Mouse (Mus musculus) large intestine, adult 2 months (tissue): ENCODE data around the gene Parp1. TPM values are rescaled to one million over a fixed set of nuclear protein-coding genes. Genes with fewer than 3 reads are reported as not detected.

Experiments
- DNase-seq: peaks from one replicate; pipeline ENCODE4 v3.0.0-alpha.2; 2012; ENCODE audit warnings: low read depth, low spot score
- whole genome bisulfite sequencing: fragments of 180-500 bp; shearing (Covaris S2); methylation state at CpG from one replicate; pipeline ENCODE4 v1.1.7; 2018; 5-methylcytosine and 5-hydroxymethylcytosine counted together
- polyA plus RNA-seq: library from polyadenylated mRNA; depleted of rRNA; stranded (reverse); fragments of >200 nt; gene quantifications from 2 replicates; pipeline ENCODE4 v1.2.3, GENCODE M21; 2012; rRNA removed

Gene Parp1
- polyA plus RNA-seq, result 17.2 and 18.9 TPM in 2 replicates

DNA sequence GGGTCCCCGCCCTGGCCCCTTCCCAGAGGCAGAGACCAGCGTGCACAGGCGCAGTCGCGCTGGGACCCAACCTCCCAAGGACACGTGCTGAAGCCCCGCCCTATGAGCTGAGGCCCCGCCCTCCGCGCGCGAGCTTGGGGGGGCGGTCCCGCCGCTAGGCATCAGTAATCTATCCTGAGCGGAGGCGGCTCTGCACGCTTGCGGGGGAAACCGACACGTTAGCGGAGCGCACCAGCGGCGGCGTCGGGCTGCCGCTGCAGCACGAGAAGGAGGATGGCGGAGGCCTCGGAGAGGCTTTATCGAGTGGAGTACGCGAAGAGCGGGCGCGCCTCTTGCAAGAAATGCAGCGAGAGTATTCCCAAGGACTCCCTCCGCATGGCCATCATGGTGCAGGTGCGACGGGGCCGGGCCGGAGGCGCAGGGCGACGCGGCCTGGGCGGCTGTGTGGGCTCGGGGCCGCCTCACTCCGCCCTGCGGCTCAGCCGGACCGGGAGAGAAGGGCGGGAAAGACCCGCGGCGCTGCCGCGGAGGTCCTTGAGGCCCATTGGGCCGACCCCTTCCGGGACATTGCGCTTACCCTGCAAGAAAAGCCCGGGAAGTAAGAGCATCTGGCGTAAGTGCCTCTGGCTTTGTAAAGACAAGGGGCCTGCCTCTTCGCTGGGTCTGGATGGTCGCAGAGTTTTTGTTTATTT is at the start of gene Parp1:
Gene Parp1 (plus strand): TSS at position 164 of the 692 bp plus-strand sequence.
- no peak for DNase-seq

GRCm38 (mm10) chr1:180519520-180519919 is 49.2 kb upstream of the Parp1 start:
- no peak for DNase-seq
- WGBS, result 82% methylated on average over 8 of the region's 8 CpGs

More for the DNA sequence above, at the start of gene Parp1:
- under 1% methylated on average over 67 of the region's 67 CpGs for WGBS

- 70% methylated on average over 7 of the region's 7 CpGs for WGBS
- no peak for DNase-seq
These were observed 48.5 kb upstream of the Parp1 start for GRCm38 (mm10) chr1:180520190-180520589.

DNA sequence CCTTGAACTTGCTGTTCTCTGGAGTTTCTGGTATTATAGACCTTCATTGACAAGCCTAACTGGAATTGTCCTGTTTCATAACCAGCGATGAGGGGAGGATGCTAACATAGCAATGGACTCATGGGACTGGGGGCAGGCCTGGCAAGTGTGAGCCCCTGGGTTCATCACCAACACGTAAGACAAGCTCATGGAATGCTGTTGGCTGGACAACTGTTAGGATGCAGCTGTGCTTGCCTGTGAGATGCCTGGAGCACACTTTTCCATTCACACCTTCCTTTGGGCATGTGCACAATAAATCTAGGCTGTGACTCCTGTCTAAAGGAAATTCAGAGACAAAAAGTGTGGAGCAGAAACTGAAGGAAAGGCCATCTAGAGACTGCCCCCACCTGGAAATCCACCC is 45.4 kb upstream of the Parp1 start:
- 88% methylated on average over 2 of the region's 2 CpGs for WGBS
- DNase-seq, result no peak

- DNase-seq, result no peak
- 89% methylated on average over 1 of the region's 1 CpGs for WGBS
These were observed 43.4 kb upstream of the Parp1 start for GRCm38 (mm10) chr1:180525301-180525700.

GRCm38 (mm10) chr1:180529847-180530246 is 38.9 kb upstream of the Parp1 start:
- 91% methylated on average over 7 of the region's 7 CpGs for WGBS
- no peak for DNase-seq

GRCm38 (mm10) chr1:180530457-180531263 is 38.1 kb upstream of the Parp1 start:
- no peak for DNase-seq
- WGBS, result 70% methylated on average over 8 of the region's 8 CpGs

DNA sequence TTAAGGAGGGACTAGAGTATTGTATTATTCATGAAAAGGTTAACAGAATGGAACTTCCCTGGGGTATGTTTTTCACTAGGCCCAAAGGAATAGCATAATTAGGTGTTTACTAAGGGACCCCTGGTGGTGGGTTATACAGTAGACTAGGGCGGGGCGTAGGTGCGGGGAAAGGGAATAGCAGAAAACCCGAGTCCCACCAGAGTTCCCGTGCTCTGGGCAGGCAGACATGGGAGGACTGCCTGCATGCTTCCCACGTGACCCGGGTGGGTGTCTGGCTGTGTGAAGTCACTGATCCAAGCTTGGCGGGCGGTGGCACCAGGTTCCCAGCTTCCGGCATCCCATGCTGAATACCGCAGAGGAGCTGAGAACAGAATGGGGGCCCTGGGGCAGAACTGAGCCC is 36.1 kb upstream of the Parp1 start:
- DNase-seq, result no peak
- WGBS, result 96% methylated on average over 11 of the region's 11 CpGs

DNA sequence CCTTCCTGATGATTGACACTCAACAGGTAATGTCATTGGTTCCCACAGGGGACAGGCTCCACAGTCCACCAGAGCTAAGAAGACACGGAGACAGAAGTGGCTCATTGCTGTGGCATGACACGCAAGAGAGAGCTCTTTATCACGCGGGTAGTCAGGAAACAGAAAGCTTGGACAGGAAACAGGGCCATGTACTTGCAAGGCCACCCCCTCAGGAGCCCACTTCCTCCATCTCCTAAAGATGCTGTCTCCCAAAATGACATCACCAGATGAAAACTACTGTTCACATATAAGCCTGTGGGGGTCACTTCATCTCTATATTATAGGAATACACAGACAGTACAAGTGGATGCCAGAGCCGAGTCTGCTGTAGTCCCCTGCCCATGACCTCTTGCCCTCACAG is 32.0 kb upstream of the Parp1 start:
- no peak for DNase-seq

GRCm38 (mm10) chr1:180541251-180541650 is 27.5 kb upstream of the Parp1 start:
- no peak for DNase-seq
- WGBS, result 35% methylated on average over 2 of the region's 2 CpGs

More for the DNA sequence above, 32.0 kb upstream of the Parp1 start:
- WGBS, result 60% methylated on average over 5 of the region's 5 CpGs

GRCm38 (mm10) chr1:180541883-180542711 is 26.6 kb upstream of the Parp1 start:
- 76% methylated on average over 15 of the region's 15 CpGs for whole genome bisulfite sequencing
- no peak for DNase-seq

DNA sequence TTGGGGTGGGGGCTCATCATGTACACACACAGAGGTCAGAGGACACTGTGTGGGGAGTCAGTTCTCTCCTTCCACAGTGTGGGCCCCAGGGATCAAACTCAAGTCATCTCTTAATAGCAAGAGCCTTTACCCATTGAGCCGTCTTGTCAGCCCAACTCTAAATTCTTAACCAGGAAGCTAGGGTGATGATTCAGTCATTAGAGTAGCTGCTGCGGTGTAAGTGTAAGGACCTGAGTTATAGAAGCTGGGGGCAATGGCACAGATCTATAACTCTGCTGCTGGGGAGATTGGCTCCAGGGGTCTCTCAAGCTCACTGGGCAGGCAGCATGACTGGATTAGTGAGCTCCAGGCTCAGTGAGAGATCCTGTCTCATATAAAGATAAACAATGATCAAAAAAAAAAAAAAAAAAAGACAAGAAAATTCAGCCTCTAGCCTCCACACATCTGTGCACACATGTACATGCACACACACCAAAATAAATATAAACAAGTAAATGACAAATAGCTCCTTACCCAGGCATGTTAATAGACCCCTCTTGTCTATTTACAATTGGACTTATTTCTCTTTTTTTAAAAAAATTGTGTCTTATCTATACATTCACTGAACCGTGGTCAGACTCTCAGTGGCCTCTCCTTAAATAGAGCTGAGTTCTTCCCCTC is 25.9 kb upstream of the Parp1 start:
- no peak for DNase-seq
- 74% methylated on average over 3 of the region's 3 CpGs for WGBS

GRCm38 (mm10) chr1:180545918-180546545 is 22.7 kb upstream of the Parp1 start:
- no peak for DNase-seq
- 42% methylated on average over 4 of the region's 4 CpGs for WGBS

DNA sequence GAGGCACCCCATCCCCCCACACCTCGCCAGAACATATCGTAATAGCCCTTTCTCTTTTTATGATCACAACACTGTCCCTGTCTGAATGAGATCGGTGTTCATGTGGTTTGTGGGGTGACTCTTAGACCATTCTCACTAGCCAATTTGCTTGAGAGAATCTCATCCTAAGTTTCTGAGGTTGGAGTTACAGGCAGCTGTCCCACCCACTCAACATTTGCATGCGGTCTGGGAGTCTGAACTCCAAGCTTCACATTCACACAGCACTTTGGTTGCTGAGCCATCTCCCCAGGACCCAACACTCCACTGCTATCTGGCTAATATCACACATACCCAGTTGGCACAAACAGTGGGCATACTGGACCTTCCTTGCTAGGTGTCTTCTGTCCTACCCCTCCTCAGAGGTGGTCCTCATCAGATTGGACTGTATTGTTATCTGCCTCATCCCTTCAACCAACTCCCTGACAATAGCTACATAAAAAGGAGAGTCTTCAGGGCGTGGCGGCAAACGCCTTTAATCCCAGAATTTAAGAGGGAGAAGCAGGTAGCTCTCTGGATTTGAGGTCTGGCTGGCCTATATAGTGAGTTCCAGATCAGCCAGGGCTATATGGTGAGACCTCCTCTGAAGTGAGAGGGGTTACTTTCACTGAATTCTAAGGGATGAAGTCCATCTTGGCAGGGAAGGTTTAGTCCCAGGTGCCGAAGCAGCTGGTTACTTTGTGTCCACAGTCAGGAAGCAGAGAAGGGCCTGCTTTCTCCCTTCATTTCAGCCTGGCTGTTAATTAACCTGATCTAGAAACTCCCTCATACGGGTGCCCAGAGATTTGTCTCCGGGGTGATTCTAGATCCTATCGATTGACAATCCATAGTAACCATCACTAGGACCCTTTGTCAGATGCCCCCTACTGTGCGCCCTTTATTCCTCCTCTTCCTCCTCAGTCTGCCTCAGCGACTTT is 21.6 kb upstream of the Parp1 start:
- no peak for DNase-seq
- 52% methylated on average over 13 of the region's 13 CpGs for WGBS

DNA sequence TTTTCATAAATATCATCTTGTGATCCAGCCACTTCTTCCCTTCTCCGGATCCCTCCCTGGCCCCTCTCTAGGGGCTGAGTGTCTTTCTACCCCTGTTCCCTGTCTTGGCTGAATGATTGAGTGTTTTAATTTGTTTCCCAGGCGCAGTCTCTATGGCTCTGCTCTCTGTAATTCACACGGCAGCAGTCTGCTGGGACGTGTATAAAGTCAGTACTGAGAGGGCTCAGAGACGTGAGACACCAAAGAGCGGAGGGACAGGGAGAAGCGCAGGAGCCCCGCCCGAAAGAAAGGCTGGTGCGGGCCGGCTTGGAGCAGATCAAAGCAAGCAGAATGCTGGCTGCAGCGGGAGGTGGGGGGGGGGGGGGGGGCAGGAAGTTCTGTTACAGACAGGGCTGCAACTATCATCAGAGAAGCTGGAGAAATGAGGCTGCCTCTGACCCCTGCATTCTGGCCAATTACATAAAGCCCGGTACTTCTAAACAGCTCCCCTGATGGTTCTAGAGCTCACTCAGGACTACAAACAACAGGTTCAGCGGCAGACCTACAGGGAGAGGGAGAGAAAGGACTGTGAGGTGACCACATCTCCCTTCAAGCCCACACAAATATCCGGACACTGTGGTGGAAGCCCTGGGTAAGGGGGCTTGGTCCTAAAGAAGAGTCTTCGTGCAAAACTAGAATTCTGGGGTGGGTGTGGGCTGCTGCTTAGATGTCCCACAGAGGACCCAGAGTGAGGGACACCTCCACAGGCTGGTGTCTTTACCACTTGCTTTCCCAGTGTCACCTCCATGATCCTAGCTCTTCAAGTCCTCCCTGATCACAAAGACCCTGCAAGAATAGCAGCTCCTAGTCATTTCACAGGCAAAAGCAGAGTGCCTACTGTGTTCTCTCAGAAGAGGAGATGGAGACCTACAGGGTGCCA is 20.7 kb upstream of the Parp1 start:
- no peak for DNase-seq
- 9% methylated on average over 16 of the region's 16 CpGs for WGBS

DNA sequence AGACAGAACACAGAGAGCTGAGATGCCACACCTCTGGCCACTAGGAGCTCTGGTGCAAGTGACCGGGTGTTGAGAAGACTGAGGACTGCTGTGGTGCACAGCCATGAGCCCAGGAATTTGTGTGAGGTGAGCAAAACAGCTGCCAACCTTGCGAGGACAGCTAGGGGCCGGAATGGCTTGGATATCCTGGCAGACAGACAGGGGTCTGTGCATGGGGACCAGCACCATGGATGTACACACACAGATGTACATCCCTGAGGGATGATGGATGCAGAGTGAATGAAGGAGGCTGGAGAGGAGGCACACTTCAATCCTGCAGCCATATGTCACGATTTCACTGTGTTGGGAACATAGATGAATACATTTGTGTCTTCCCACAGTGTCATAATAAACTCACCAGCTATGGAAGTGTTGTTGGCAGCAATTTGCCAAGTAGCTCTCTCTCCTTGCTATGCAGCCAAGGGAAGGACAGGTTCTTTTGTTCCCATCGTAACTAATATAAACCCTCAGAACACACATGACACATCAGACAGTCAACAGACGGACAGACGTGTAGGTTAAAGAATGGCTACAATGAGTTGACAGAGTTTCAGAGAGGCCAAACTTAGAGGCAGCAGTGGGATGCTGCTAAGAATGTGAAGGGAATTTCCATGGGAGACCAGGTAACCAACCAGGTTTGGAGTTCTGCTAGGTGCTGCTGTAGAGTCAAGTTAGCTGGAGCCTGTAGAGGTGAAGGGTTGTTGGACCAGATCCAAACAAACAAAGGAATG is 19.0 kb upstream of the Parp1 start:
- DNase-seq, result no peak
- WGBS, result 83% methylated on average over 7 of the region's 7 CpGs
